Mouse (Mus musculus): ENCODE data around the gene Mlst8. TPM values are rescaled to one million over a fixed set of nuclear protein-coding genes. Genes with fewer than 3 reads are reported as not detected.

Gene Mlst8
- polyA plus RNA-seq, 1 experiment from 2014 or later = 35.0 TPM

GRCm38 (mm10) chr17:24506332-24507070 lies 27.6 kb upstream of the Mlst8 start:
- peaks cover 62% of the 10 kb centered on the region for H3K36me3 ChIP-seq
- 24% methylated on average over 36 of the region's 36 CpGs for WGBS
- ATAC-seq (ENCODE audit: insufficient number of reproducible peaks, insufficient read depth, low FRiP score, low TSS enrichment) = no peak
- H3K27ac ChIP-seq = no peak overlapping the region
- H3K4me1 ChIP-seq = peaks cover 13% of the 10 kb centered on the region
- H3K9ac ChIP-seq = peak overlapping the region; percentile 33
- no peaks in the 10 kb centered on the region for H3K9me3 ChIP-seq
- H3K27me3 ChIP-seq = peaks cover 7% of the 10 kb centered on the region; the same call in 1 of the 2 replicates
- H3K4me3 ChIP-seq = 0 out of 2 replicates have a peak overlapping the region, but pooled peaks have one; percentile 14
- peak overlapping the region; percentile 40 for H3K4me2 ChIP-seq (replicated peaks)

DNA sequence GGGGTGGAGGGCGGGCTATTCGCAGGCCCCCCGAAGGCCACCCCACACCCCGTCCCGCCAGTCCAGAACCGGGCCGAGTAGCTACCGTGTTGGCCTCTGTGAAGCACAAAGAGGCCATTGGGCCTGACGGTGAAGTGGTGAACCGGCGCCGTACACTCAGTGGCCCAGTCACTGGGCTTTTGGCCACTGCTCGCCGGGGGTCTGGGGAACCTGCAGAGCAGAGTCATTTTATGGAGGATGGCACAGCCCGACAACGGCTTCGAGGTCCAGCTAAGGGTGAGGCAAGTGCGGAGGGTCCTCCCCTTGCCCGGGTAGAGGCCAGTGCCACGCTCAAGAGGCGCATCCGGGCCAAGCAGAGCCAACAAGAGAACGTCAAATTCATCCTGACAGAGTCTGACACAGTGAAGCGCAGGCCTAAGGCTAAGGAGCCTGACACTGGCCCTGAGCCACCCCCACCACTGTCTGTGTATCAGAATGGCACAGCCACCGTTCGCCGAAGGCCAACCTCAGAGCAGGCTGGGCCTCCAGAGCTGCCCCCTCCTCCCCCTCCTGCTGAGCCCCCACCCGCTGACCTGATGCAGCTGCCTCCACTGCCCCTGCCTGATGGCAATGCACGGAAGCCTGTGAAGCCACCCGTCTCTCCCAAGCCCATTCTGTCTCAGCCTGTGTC lies 26.5 kb upstream of the Mlst8 start:
- ATAC-seq (ENCODE audit: insufficient number of reproducible peaks, insufficient read depth, low FRiP score, low TSS enrichment) = no peak
- H3K4me1 ChIP-seq = peaks cover 13% of the 10 kb centered on the region
- H3K27me3 ChIP-seq = peaks cover 7% of the 10 kb centered on the region; the same call in 1 of the 2 replicates
- 87% methylated on average over 30 of the region's 30 CpGs for WGBS
- no peak overlapping the region for H3K4me3 ChIP-seq
- no peak overlapping the region for H3K27ac ChIP-seq
- no peaks in the 10 kb centered on the region for H3K9me3 ChIP-seq
- peaks cover 51% of the 10 kb centered on the region for H3K36me3 ChIP-seq
- H3K4me2 ChIP-seq (replicated peaks) = no peak overlapping the region
- H3K9ac ChIP-seq = no peak overlapping the region

- Histone ChIP-seq H3K36me3 (peaks cover 38% of the 10 kb centered on the region), H3K27ac (no peak overlapping the region), H3K4me3 (no peak overlapping the region), H3K9ac (no peak overlapping the region), H3K4me1 (peaks cover 13% of the 10 kb centered on the region), H3K27me3 (peaks cover 7% of the 10 kb centered on the region; the same call in 1 of the 2 replicates), H3K9me3 (no peaks in the 10 kb centered on the region), H3K4me2 (replicated peaks) (no peak overlapping the region)
- 89% methylated on average over 10 of the region's 10 CpGs for WGBS
- ATAC-seq (ENCODE audit: insufficient number of reproducible peaks, insufficient read depth, low FRiP score, low TSS enrichment) = no peak
Observed at GRCm38 (mm10) chr17:24504085-24504484, 25.2 kb upstream of the Mlst8 start.

GRCm38 (mm10) chr17:24502208-24502607 lies 23.3 kb upstream of the Mlst8 start:
- Histone ChIP-seq H3K36me3 (peaks cover 19% of the 10 kb centered on the region), H3K27ac (no peak overlapping the region), H3K4me2 (replicated peaks) (no peak overlapping the region), H3K4me3 (no peak overlapping the region), H3K27me3 (peaks cover 5% of the 10 kb centered on the region; the same call in 1 of the 2 replicates), H3K9me3 (no peaks in the 10 kb centered on the region), H3K4me1 (peaks cover 11% of the 10 kb centered on the region), H3K9ac (no peak overlapping the region)
- WGBS = 41% methylated on average over 11 of the region's 11 CpGs
- ATAC-seq (ENCODE audit: insufficient number of reproducible peaks, insufficient read depth, low FRiP score, low TSS enrichment) = no peak

GRCm38 (mm10) chr17:24496026-24496425 lies 17.1 kb upstream of the Mlst8 start:
- no peaks in the 10 kb centered on the region for H3K9me3 ChIP-seq
- H3K4me3 ChIP-seq = no peak overlapping the region
- ATAC-seq (ENCODE audit: insufficient number of reproducible peaks, insufficient read depth, low FRiP score, low TSS enrichment) = no peak
- H3K4me1 ChIP-seq = no peaks in the 10 kb centered on the region
- no peak overlapping the region for H3K4me2 ChIP-seq (replicated peaks)
- no peak overlapping the region for H3K27ac ChIP-seq
- no peaks in the 10 kb centered on the region for H3K27me3 ChIP-seq
- no peak overlapping the region for H3K9ac ChIP-seq
- 87% methylated on average over 1 of the region's 1 CpGs for WGBS
- no peaks in the 10 kb centered on the region; the same call in none of the 2 replicates for H3K36me3 ChIP-seq

DNA sequence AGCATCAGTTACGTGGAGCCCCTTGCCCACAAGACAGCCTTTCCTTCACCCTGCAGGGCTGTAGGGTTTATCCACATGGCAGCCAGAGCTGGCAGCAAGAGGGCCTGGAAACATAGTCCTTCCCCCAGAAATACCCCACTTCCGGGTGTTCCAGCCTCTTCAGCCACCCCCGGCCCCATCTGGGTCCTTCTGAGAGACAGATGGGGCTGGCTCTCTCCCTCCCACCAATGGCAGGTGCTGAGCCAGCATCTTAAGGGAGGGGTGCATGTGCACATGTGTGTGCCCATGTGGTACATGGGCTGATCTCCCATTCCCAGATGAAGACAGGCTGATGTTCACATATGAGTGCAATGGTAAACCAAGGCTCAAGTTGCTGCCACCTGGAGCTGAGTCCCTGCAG lies 16.6 kb upstream of the Mlst8 start:
- WGBS = 80% methylated on average over 3 of the region's 3 CpGs
- Histone ChIP-seq H3K27me3 (0 out of 2 replicates have a peak, but pooled peaks cover 2% of the 10 kb centered on the region), H3K9me3 (no peaks in the 10 kb centered on the region), H3K9ac (no peak overlapping the region), H3K4me1 (no peaks in the 10 kb centered on the region), H3K4me2 (replicated peaks) (no peak overlapping the region), H3K27ac (no peak overlapping the region), H3K4me3 (no peak overlapping the region), H3K36me3 (no peaks in the 10 kb centered on the region; the same call in none of the 2 replicates)
- no peak for ATAC-seq (ENCODE audit: insufficient number of reproducible peaks, insufficient read depth, low FRiP score, low TSS enrichment)

DNA sequence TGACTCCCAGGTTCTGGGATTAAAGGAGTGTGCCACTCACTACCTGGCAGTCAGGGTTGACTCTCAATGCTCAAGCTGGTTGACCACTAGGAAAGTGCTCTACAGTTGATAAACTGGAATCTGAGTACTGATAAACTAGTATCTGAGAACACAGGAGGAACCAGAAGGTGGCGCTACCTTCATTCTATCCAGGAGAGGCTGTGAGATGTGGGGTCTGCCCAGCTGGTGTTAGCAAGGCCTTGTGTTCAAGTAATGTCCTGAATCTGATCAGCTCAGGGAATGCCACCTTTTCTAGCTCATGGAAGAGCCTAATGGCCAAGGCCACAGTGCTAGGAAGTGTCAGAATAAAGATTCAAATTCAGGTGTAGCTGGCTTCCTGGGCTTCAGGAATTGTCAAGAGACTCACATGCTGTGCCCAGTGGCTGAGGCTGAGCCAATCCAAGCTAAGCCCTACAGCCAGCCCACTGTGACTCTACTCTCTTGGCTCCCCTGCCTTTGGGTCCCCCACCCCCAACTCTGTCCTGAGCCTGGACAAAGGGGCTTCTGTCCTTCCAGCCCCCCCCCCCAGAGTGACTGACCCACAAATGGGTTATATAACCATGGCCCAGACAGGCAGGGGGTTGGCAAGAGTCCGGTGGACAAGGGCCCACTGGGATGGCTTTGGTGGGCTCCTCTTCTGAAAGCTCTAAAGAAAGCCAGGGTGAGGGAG lies 15.9 kb upstream of the Mlst8 start:
- Histone ChIP-seq H3K27me3 (peaks cover 8% of the 10 kb centered on the region), H3K4me1 (0 out of 2 replicates have a peak, but pooled peaks cover under 1% of the 10 kb centered on the region), H3K4me2 (replicated peaks) (no peak overlapping the region), H3K27ac (no peak overlapping the region), H3K9ac (no peak overlapping the region), H3K9me3 (no peaks in the 10 kb centered on the region), H3K36me3 (no peaks in the 10 kb centered on the region; the same call in 1 of the 2 replicates), H3K4me3 (no peak overlapping the region)
- WGBS = 28% methylated on average over 2 of the region's 2 CpGs
- ATAC-seq (ENCODE audit: insufficient number of reproducible peaks, insufficient read depth, low FRiP score, low TSS enrichment) = no peak

GRCm38 (mm10) chr17:24490399-24490798 lies 11.5 kb upstream of the Mlst8 start:
- H3K4me2 ChIP-seq (replicated peaks) = no peak overlapping the region

DNA sequence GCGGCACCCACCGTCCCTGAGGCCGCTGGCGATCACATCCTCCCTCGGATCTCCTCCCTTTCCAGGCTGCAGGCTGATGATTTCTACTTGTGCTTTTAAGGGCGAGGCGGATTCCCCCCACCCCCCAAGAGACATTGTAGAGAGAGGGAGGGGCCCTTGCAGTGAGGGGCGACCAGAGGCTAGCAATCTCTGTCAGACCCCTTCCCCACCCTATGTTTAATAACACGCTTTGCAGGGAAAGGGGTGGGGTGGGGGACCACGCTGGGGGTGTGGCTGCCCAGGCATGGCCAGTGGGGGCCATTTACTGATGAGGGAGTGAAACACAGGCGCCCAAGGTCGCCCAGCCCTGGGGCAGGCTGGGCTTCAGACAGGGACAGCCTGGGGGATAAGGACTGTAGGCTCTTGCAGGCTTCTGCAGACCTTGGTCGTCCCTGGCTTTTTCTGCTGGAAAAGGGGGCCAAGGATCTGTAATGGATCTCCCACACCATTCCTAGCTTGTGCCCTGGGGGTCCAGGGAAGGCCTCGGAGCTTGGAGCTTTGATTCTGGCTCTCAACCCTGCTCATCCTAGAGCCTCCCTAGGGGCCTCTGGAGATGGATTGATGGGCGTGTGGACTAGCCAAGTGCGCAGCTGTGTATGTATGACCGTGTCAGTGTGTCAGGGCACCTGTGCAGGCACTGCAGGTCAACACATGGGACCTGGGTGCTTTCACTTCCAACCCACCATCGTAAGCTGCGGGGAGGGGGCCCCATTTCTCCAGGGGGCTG lies 10.6 kb upstream of the Mlst8 start:
- Histone ChIP-seq H3K9me3 (no peaks in the 10 kb centered on the region), H3K27ac (0 out of 2 replicates have a peak overlapping the region, but pooled peaks have one; percentile 43), H3K36me3 (no peaks in the 10 kb centered on the region), H3K9ac (peak overlapping the region; percentile 73), H3K27me3 (peaks cover 37% of the 10 kb centered on the region), H3K4me3 (peak overlapping the region; percentile 61), H3K4me2 (replicated peaks) (peak overlapping the region; percentile 98), H3K4me1 (peaks cover 10% of the 10 kb centered on the region)
- 21% methylated on average over 19 of the region's 19 CpGs for WGBS
- peak; percentile 55 for ATAC-seq (ENCODE audit: insufficient number of reproducible peaks, insufficient read depth, low FRiP score, low TSS enrichment)

More at GRCm38 (mm10) chr17:24490399-24490798, 11.5 kb upstream of the Mlst8 start:
- no peak for ATAC-seq (ENCODE audit: insufficient number of reproducible peaks, insufficient read depth, low FRiP score, low TSS enrichment)
- H3K4me1 ChIP-seq = peaks cover 8% of the 10 kb centered on the region
- peaks cover 37% of the 10 kb centered on the region for H3K27me3 ChIP-seq
- no peaks in the 10 kb centered on the region for H3K9me3 ChIP-seq
- WGBS = 76% methylated on average over 4 of the region's 4 CpGs
- H3K27ac ChIP-seq = no peak overlapping the region
- H3K36me3 ChIP-seq = no peaks in the 10 kb centered on the region
- no peak overlapping the region for H3K9ac ChIP-seq
- no peak overlapping the region for H3K4me3 ChIP-seq

DNA sequence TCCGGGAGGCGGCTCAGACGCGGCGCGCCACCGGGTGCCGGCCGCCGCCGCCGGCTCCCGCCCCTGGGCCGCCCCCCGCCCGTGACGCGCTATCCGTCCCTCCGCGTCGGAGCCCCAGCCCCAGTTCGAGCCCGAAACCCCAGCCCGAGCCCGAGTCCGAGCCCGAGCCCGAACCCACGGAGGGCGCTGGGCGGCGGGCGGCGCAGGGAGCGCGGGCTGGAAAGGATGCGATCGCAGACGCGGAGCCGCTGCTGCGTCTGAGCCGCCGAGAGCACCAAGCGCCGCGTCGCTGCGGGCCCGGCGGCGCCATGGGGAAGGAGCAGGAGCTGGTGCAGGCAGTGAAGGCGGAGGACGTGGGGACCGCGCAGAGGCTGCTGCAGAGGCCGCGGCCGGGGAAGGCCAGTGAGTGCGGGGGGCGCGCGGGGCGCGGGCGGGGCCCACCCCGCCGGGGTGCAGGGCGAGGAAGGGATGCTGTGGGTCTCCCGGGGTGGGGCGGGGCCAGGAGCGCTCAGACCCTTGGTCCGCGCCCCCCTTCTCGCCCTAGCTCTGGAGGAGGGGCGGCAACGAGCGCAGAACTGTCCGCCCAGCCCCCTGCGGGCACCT lies 9.9 kb upstream of the Mlst8 start:
- Histone ChIP-seq H3K9ac (peak overlapping the region; percentile 73), H3K9me3 (no peaks in the 10 kb centered on the region), H3K36me3 (no peaks in the 10 kb centered on the region), H3K27me3 (peaks cover 37% of the 10 kb centered on the region), H3K4me3 (peak overlapping the region; percentile 61), H3K4me2 (replicated peaks) (peak overlapping the region; percentile 98), H3K27ac (peak overlapping the region; percentile 43), H3K4me1 (peaks cover 10% of the 10 kb centered on the region)
- under 1% methylated on average over 67 of the region's 81 CpGs for WGBS
- ATAC-seq (ENCODE audit: insufficient number of reproducible peaks, insufficient read depth, low FRiP score, low TSS enrichment) = peak; percentile 49

Data from embryonic facial prominence, embryonic 12.5 days (tissue).